Comparison of ENCODE assay signal across 8 mouse cellular contexts in genomic region chr6:17463434-17464280, GRCm38 (mm10). TPM values are rescaled to one million over a fixed set of nuclear protein-coding genes. Genes with fewer than 3 reads are reported as not detected.
DNase-seq lines count a peak whose midpoint lies in the region; ATAC-seq and TF ChIP-seq lines count a peak whose summit lies in the region.

Gene Met, plus strand, starts transcription at chr6:17463800.

- no peaks in the 10 kb centered on the region for H3K9me3 ChIP-seq in neural tube, embryonic 14.5 days (ENCODE audit: control insufficient read depth, low read length)

- H3K4me2 ChIP-seq in neural tube, embryonic 14.5 days (ENCODE audit: low read depth, low read length), result peak within 1 kb of the TSS; percentile 98

- ATAC-seq in granulocyte monocyte progenitor cell, adult 5-6 weeks (replicated peaks; ENCODE audit: poor library complexity, severe bottlenecking), result peak; percentile 80
- ATAC-seq in neural tube, embryonic 14.5 days (ENCODE audit: low read depth), result peak; percentile 78

- no peaks in the 10 kb centered on the region for H3K4me1 ChIP-seq in cortical plate, adult 2 months (ENCODE audit: control insufficient read depth, insufficient read depth, low read length)
- H3K4me1 ChIP-seq in neural tube, embryonic 14.5 days (ENCODE audit: control insufficient read depth, insufficient read depth, low read length), result 0 out of 2 replicates have a peak, but pooled peaks cover 3% of the 10 kb centered on the region

- H3K36me3 ChIP-seq in neural tube, embryonic 14.5 days (ENCODE audit: control insufficient read depth, insufficient read depth, low read length), result no peaks in the 10 kb centered on the region

- under 1% methylated on average over 77 of the region's 78 CpGs for WGBS in neural tube, embryonic 14.5 days

- DNase-seq in layer of hippocampus, postnatal 10 days (ENCODE audit: low spot score in 2 of 2), result peak; percentile 22 to 55
- no peak for DNase-seq in layer of hippocampus, adult 9-10 months (ENCODE audit: low spot score)
- peak; percentile 85 for DNase-seq in kidney, adult 18-20 months
- DNase-seq in lung, adult 18-20 months, result peak; percentile 73 to 82
- peak; percentile 70 to 79 for DNase-seq in urinary bladder, postnatal 36 days (ENCODE audit: low spot score in 2 of 2)

- H3K27ac ChIP-seq in cortical plate, adult 2 months (ENCODE audit: insufficient read depth, low read length), result no peak within 1 kb of the TSS
- H3K27ac ChIP-seq in neural tube, embryonic 14.5 days (ENCODE audit: low read depth, low read length), result no peak within 1 kb of the TSS

- peaks cover 3% of the 10 kb centered on the region; the same call in 1 of the 2 replicates for H3K27me3 ChIP-seq in neural tube, embryonic 14.5 days (ENCODE audit: control insufficient read depth, insufficient read depth, low read length)

- TF ChIP-seq POLR2A in cortical plate, adult 2 months (IDR thresholded peaks at IDR 0.05; ENCODE audit: extremely low read depth, insufficient read depth, low read length), result no peak

- TF ChIP-seq CTCF in cortical plate, adult 2 months (IDR thresholded peaks at IDR 0.05; ENCODE audit: extremely low read depth, insufficient read depth, low read length), result no peak

- peak within 1 kb of the TSS; percentile 54 for H3K9ac ChIP-seq in neural tube, embryonic 14.5 days (replicated peaks; ENCODE audit: low read depth, low read length)

- peak within 1 kb of the TSS; percentile 46 for H3K4me3 ChIP-seq in cortical plate, adult 2 months (ENCODE audit: insufficient read depth, low read length)
- peak within 1 kb of the TSS; percentile 59 for H3K4me3 ChIP-seq in neural tube, embryonic 14.5 days (ENCODE audit: low read depth, low read length)

RNA-seq across cellular contexts. Expression of gene Met, which starts in this region (rescaled TPM):
- total RNA-seq in layer of hippocampus, postnatal 10 days (2021), result 10 to 100 TPM; 15.4 to 16.8 TPM
- 4.3 and 4.7 TPM in 2 replicates for polyA plus RNA-seq in cortical plate, adult 2 months (2012; rRNA removed)
- 29.6 and 29.9 TPM in 2 replicates for total RNA-seq in granulocyte monocyte progenitor cell, adult 5-6 weeks (2014; fragmentation: Nextera tagmentation)
- 30.6 and 32.9 TPM in 2 replicates for total RNA-seq in granulocyte monocyte progenitor cell, adult 5-6 weeks (2017)
- 6.7 and 7.0 TPM in 2 replicates for polyA plus RNA-seq in neural tube, embryonic 14.5 days (2014; fragmentation: Nextera tagmentation; extraction: Ambion mirVana)
